Mouse (Mus musculus) E14TG2a.4 (cell line): ENCODE data around the gene Mst1.

Experiments
- CTCF ChIP-seq: conservative IDR thresholded peaks from 2 replicates; pipeline ENCODE4 v1.5.1; 2014; ENCODE audit warnings: low read length
- NANOG ChIP-seq: IDR thresholded peaks from 2 replicates; pipeline ENCODE4 v1.6.1; 2014; ENCODE audit warnings: borderline replicate concordance, low read length, mixed read lengths
- POU5F1 ChIP-seq: IDR thresholded peaks from 2 replicates; pipeline ENCODE4 v1.6.1; 2014; ENCODE audit warnings: low read length, borderline replicate concordance

DNA sequence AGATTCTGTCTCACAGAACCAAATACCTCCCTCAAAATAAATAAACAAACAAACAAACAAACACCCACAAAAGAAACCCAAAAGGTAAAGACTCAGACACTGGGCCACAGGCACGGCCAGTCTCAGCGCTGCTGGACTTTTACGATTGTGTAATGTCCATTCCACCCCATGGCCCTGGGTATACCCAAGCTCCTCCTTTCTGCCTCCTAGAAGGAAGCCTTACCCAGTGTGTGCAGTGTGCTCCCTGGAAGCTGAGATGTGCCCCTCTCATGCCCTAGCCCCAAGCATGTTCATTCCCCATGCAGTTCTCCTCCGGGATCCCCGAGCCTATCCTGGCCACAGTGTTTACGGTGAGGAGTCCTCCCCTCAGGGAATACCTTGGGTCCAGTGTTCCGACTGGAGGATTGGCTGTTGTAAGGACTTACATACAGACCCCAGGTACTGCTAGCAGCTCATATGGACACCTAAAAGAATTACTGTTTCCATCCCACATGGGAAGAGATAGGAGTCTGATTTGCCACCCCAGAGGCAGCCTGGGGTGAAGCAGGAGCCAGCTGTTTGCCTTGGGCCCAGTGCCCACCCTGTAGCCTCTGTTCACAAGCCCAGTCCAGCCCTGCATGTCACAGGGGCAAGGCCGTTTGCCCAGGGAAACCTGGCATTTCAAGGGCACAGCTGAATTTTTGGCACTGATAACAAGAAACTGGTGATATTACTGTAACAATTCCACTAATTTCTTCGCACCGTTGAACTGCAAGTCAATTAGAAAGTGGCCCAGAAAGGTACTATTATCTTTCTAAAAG lies 41.1 kb downstream of the Mst1 start:
- no peak for TF ChIP-seq CTCF
- no peak for TF ChIP-seq NANOG
- no peak for TF ChIP-seq POU5F1
